Mouse (Mus musculus): ENCODE measurements at regions not wholly inside any gene's neighbourhood (a gene's known extent, or its start where the extent isn't known, plus 50 kb on each side); places are given as distances from the start of the nearest gene placed in this dataset.

GRCm38 (mm10) chr8:126873306-126873705 is 72.3 kb downstream of the Tomm20 start:
- TF ChIP-seq CTCF (IDR thresholded peaks at IDR 0.05; ENCODE audit: low read depth, low read length) (no peak), POLR2A (IDR thresholded peaks at IDR 0.05; ENCODE audit: insufficient read depth, low read length) (no peak)
